Mouse (Mus musculus) mouse embryonic stem cell (cell line): Measurements from ENCODE around the gene Rab5a.
"Not testable (repeated sequence)": the region's sequence is repeated elsewhere in the genome, so short reads cannot be mapped to it uniquely, and the experiment has no call there.

Source experiments
- in situ Hi-C, 2 experiments: fragments of 300-500 bp; cut with MboI; formaldehyde crosslinking; loops; 1 replicate in 1 of 2; 3 replicates in 1 of 2; pipeline ENCODE4 v1.14.3; 2019 to 2020; ENCODE audit warnings: low sequenced_read_pairs in 2 of 2, low pct_unique_long_range_greater_than_20kb in 1 of 2, mixed read lengths in 1 of 2; ENCODE audit not compliant: unreplicated experiment in 1 of 2

Rab5a gene

DNA sequence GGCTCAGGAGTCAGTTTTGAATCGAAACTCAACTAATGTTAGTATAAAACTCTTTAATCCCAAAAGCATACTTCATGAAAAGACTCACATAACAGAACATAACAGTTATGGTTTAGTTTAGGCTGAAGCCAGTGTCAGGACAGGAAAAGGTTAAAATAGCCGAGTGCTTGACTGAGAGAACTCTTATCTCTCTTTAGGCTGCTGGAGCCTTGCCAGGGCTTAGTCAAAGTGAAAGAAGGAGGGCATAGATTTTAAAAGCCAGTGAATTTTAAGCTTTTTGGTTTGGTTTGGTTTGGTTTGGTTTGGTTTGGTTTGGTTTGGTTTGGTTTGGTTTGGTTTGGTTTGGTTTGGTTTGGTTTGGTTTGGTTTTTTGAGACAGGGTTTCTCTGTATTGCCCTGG lies 53.4 kb downstream of the Rab5a start:
- in situ Hi-C loops = no loop called here

DNA sequence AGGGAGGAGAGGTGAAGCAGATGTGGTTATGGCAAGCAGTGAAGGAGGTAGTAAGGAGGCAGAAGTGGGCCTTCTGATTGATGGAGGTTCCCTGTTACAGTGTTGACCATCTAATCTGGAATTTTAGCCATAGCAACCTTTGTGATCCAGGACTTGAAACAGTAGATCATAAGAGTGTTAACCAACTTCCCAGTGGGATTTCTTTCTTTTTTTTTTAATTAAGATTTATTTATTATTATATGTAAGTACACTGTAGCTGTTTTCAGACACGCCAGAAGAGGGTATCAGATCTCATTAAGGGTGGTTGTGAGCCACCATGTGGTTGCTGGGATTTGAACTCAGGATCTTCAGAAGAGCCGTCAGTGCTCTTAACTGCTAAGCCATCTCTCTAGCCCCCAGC lies 60.3 kb downstream of the Rab5a start, which contains the start of gene Pp2d1:
Gene Pp2d1, minus strand, starts transcription at position 101 of the 400 bp plus-strand sequence.
- in situ Hi-C loops = not testable (repeated sequence)

DNA sequence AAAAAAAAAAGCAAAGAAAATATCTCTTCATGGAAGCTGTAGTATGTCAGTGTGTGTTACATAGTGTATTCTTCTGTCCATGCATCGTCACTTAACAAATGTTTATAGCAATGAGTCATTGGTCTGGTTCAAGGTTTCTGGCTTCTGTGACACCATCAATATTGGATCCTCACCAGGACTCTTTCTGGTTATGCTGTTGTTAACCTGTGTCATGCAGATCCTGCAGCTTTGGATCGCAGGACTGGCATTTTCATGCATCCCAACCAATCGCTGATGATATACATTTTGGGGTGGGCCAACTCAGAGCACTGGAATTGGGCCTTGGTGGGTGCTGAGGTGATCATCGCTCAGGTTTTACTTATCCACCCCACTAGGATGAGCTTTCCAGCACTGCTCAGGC lies 63.5 kb downstream of the Rab5a start:
- in situ Hi-C loops = no loop called here

DNA sequence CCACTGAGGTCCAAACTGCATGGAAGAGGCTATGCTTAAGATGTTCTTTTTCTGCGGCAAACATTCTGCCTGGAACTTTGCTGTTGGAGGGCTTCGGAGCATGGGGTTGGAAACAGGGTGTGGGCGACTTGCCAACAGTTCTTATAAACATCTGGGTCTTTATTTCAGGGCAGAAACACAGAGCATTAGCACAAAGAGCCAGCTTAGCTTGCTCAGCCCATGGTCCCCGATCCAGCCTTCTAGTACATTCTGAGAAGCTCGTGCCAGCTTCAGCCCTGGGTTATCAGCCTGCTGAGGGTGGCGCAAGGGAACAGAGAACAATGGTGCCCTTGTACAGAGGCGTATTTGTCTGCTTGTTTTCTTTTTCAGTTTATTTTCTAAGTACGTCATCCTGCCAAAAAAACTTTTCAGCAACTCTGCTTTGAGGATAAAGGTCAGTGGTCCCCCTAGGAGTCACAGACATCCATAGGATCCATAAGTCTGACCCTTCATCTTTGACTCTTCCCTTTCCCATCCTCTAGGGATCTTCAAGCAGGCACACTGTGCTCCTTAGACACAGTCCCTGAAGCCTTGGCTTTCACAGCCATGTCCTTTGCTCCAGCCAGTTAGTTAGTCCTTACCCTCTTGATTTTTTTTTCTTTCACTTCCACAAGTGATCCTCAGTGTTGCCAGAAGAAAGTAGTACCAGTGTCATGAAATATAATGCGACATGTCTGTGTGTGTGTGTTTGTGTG lies 64.7 kb downstream of the Rab5a start:
- in situ Hi-C loops = no loop called here

DNA sequence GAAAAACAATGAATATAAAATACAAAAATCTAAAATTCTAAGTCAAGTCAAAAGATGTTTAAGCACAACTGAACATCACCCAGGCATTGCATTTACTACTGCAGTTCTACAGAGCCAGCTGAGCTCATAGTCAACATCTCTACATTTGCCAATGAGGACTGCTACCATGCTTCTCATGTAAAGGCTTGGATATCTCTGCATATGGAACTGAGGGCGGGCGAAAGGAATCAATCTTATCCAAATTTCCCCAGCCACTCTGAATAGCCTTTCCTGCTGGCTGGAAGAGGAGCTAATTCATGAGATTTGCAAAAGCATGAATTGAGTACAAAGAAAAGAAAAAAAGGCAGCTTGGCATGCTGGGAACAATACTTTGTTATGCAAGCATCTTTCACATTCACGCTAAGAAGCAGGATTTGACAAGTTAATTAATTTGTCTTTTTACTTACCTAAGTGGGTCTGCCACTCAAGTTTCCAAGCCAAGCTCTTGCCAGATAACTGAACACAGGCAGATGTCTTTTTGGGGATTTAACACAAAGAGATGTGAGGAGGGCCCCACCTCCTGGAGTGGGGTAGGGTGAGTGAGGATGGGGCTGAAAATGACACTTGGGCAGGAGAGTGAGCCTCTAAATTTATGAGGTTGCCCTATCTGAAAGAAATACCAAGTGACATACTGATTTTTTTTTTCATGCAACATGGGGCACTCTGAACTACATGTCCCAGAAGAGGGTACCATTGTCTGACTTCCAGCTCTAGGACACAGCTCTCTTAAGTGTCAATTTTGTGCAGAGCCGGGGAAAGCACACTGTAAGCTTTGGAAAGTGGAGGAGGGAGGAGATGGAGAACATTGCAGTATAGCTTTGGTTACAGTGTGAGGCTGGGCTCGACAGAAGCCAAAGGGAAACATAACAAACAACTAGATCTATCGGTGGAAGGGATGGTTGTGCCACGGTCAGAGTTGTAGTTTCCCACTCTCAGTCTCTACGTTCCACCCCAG lies 72.6 kb downstream of the Rab5a start:
- in situ Hi-C loops = no loop called here

DNA sequence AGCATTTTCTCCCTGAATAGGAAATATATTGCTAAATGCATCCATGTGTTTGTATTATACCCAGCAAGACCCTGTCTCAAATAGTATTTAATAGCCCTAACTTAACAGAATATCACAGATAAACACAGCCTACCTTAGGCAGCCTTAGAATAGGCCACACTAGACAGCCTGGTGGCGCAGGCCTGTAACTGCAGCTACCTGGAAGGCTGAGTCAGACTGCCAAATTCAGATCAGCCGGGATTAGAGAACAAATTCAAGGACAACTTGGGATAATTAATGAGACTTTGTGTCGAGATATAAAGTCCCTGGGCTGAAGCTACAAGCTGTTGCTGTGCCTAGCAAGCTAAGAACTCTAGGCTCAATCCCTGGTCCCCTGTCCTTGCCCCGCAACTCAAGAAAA lies 75.1 kb downstream of the Rab5a start:
- in situ Hi-C loops = no loop called here

DNA sequence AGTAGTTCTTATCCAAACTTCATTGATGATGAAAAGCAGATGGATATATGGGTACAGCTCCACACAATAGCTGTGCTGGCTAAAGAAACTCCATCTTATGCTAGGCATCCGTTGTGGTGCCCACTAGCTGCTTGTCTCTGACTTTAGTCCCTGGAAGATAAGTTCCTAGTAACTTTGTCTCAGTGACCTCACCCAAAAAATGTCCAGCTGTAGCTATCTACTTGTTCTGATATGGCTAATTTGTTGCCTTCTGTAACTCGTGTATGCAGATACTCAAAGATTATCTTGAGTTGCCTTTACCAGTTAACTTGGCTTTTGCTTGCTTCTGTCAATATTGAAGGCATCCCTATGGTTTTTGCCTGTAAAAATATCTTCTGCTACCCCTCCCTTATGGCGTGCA lies 75.8 kb downstream of the Rab5a start:
- in situ Hi-C loops = no loop called here
